Mouse (Mus musculus): Measurements from ENCODE around the gene Hmcn2.

Hmcn2 gene

DNA sequence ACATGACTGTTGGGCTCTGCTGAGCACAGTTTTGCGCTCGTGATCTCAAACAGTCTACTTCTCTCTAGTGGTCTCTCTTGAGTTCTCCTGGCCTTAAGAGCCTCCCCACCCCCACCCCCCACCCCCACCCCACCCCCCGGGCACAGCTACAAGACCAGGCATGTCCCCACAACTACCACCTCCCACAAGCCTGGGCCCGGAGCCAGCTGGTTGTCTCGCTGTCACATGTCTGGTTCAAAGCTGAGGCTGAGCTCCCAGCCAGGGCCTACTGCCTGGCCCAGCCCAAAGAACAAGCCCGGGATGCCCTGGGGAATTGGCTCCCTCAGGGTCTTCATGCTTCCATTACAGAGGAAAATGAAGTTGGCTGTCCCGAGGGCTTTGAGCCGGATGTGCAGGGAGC lies 140.1 kb downstream of the Hmcn2 start:
- ChIA-PET POLR2A (interaction anchor here (0.5 to 10.2 kb wide), 49 partner anchors 8 to 834 kb away, joined by 3 to 294 read pairs (median 4); partner anchors contain the start of genes Ass1 (in 3 of the 4), Exosc2 (in 2 of the 4), Abl1 (in 1 of the 4) and Fubp3 (in 1 of the 4)), CTCF (interaction anchor here (0.6 to 3.1 kb wide), 17 partner anchors 10 to 336 kb away, joined by 3 to 15 read pairs (median 3); no protein-coding TSS in a partner anchor)

DNA sequence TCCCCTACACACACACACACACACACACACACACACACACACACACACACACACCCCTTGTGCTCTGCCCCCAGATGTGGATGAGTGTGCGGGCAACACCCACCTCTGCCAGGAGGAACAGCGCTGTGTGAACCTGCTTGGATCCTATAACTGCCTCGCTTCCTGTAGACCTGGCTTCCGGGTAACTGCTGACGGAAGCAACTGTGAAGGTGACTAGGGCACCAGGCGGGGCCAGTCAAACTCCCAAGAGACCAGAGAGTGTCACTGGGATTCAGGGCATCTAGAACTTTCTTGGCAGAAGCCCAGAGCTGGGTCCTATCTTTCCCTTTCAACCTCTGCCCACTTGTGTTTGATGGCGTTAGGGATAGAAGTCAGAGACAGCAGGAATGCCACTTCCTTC lies 141.2 kb downstream of the Hmcn2 start:
- POLR2A ChIA-PET: interaction anchor here (0.6 to 10.2 kb wide), 7 partner anchors 9 to 609 kb away, joined by 3 to 294 read pairs (median 54); partner anchors contain the start of gene Ass1 (in 3 of the 4)
- CTCF ChIA-PET: interaction anchor here in 2 of 4 experiments (1.2 to 3.1 kb wide), 2 partner anchors 17 to 19 kb away, joined by 3 to 15 read pairs; no protein-coding TSS in a partner anchor

DNA sequence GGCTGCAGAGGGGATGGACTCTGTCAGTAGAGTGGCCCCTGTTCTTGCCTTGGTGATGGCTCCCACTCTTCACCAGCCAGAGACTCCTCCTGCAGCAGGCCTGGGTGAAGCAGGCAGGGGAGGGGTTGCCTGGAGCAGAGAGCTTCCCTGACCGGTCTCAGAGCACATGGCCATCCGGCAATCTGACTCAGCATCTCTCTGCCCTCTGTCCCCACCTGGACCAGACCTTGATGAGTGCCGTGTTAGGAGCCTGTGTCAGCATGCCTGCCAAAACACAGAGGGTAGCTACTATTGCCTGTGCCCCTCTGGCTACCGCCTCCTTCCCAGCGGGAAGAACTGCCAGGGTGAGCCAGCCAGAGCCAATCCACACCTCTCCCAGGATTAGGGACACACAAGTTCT lies 144.2 kb downstream of the Hmcn2 start:
- POLR2A ChIA-PET: interaction anchor here in 3 of 4 experiments (0.5 to 10.2 kb wide), 11 partner anchors 8 to 413 kb away, joined by 3 to 294 read pairs (median 5); partner anchors contain the start of gene Ass1 (in 2 of the 3)

DNA sequence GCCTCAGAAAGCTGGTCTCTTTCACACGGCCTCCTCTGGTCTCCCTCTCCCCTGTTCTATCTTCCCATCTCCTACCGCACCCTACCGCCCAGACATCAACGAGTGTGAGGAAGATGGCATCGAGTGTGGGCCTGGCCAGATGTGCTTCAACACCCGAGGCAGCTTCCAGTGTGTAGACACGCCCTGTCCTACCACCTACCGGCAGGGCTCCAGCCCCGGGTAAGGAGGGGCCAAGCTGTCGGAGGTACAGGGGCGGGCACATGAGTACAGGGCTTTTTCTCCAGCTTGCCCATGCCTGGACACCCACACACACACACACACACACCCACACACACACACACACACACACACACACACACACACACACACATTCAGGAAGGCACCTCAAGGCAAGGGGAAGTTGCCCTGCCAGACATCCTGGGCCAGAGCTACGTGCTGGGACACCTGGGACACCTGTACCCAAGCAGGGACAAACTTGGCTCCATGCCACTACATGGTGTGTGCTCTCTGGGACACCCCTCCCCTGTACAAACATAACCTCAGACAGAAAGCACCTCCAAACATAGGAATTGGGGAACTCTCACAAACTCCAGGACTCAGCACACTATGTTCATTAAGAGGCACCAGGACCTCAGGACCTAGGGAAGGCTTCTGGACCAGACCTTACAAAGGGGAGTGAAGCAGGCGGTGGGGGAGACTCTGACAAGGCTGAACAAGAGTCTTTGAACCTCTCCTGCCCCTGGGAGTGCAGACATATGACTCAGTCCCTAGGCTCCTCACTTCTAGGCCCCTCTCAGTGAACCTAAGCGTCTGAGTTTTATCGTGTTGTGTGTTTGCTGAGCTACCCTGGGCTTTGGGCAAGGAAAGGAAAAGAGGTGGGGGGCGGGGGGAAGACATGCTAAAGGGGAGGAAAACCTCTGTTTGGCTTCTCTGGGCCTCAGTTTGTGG lies 145.0 kb downstream of the Hmcn2 start:
- ChIA-PET POLR2A (interaction anchor here (0.5 to 10.2 kb wide), 34 partner anchors 7 to 988 kb away, joined by 3 to 294 read pairs (median 4); partner anchors contain the start of gene Ass1 (in 3 of the 4)), CTCF (interaction anchor here (0.5 to 3.4 kb wide), 43 partner anchors 9 to 1921 kb away, joined by 3 to 17 read pairs (median 4); partner anchors contain the start of genes Ass1 (in 3 of the 4) and Slc2a8 (in 1 of the 4))

More for the DNA sequence above, 144.2 kb downstream of the Hmcn2 start:
- CTCF ChIA-PET: interaction anchor here in 2 of 4 experiments (0.5 to 3.4 kb wide), 10 partner anchors 8 to 159 kb away, joined by 3 to 17 read pairs (median 5); partner anchors contain the start of gene Ass1 (in 1 of the 2)

DNA sequence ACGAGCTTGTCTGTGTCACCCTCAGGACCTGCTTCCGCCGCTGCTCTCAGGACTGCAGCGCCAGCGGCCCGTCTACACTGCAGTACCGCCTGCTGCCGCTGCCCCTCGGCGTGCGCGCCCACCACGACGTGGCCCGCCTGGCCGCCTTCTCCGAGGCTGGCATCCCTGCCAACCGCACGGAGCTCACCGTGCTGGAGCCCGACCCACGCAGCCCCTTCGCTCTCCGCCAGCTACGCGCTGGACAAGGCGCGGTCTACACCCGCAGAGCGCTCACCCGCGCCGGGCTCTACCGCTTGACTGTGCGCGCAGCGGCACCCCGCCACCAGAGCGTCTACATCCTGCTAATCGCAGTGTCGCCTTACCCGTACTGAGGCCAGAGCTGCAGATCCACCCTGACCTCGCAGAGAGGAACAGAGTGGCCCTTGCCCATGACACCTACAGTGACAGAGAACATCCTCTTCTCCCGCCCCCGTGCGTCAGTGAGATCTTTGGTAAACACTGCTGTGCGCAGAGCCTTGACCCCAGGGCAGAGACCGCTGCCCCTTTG lies 145.9 kb downstream of the Hmcn2 start:
- ChIA-PET CTCF (interaction anchor here (0.5 to 3.4 kb wide), 31 partner anchors 9 to 1522 kb away, joined by 3 to 17 read pairs (median 4); partner anchors contain the start of genes Ass1 (in 3 of the 4) and Slc2a8 (in 1 of the 4)), POLR2A (interaction anchor here (0.7 to 10.2 kb wide), 23 partner anchors 9 to 989 kb away, joined by 3 to 294 read pairs (median 5); partner anchors contain the start of gene Ass1 (in 3 of the 4))

DNA sequence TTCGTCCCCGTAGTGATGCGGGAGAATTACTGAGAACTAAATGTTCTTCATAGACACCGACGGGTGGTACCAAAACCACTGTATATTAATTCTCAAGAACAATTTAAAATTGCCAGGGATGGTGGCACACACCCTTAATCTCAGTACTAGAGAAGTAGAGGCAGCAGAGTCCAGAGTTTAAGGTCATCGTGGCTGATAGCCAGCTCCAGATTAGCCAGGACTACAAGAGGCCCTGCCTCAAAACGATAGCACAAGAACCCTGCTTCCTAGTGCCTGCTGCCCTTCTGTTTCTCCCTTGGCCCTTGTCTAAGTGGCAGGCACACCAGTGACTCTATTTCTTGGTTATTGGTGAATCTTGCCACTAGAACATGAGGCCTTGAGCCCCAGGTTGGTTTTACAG lies 146.7 kb downstream of the Hmcn2 start:
- ChIA-PET CTCF (interaction anchor here in 2 of 4 experiments (0.9 to 3.4 kb wide), 5 partner anchors 11 to 25 kb away, joined by 3 to 17 read pairs (median 7); no protein-coding TSS in a partner anchor), POLR2A (interaction anchor here in 3 of 4 experiments (0.8 to 10.2 kb wide), 10 partner anchors 8 to 217 kb away, joined by 3 to 294 read pairs (median 6); partner anchors contain the start of gene Ass1 (in 3 of the 3))

DNA sequence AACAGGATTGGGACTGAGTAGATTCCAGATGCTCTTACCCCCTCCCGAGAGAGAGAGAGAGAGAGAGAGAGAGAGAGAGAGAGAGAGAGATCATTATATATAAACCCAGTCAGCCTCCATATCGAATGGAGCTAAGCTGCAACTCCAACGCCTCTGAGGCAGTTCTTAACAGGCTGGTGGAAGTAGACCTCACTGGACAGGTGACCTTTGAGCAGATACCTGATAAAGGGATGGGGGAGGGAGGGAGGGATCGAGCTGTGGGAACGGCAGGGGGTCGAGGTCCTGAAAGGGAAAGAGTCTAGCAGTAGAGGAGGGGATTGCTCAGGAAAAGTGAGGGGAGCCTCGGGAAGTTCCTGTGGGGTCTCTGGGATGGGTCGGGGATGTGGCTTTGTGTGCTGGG lies 147.8 kb downstream of the Hmcn2 start:
- CTCF ChIA-PET: interaction anchor here in 3 of 4 experiments (0.6 to 2.4 kb wide), 4 partner anchors 10 to 445 kb away, joined by 3 to 15 read pairs (median 8); no protein-coding TSS in a partner anchor
- POLR2A ChIA-PET: interaction anchor here in 3 of 4 experiments (0.7 to 8.7 kb wide), 10 partner anchors 8 to 702 kb away, joined by 3 to 101 read pairs (median 4); partner anchors contain the start of gene Ass1 (in 1 of the 3)

DNA sequence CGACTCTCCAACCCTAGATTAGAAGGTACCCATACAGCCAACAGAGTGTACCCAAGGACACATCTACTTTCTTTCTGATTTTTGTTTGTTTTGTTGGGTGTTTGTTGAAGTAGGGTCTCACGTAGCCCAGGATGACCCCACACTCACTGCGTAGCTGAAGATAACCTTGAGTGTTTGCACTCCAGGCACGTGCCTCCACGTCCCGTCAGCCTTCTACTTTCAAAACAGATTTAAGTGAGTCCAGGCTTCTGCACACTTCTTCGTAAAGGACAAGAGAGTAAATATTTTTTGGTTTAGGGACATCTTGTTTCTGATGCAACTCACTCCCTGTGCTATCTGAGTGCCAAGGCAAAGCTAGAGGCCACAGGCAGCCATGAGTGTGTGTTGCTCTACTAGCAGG lies 149.0 kb downstream of the Hmcn2 start:
- ChIA-PET POLR2A (interaction anchor here in 3 of 4 experiments (0.6 to 8.7 kb wide), 6 partner anchors 9 to 761 kb away, joined by 3 to 101 read pairs (median 6); partner anchors contain the start of gene Ass1 (in 1 of the 3)), CTCF (interaction anchor here in 1 of 4 experiments (1.5 to 2.4 kb wide), 2 partner anchors 9 to 19 kb away, joined by 3 to 10 read pairs; no protein-coding TSS in a partner anchor)

DNA sequence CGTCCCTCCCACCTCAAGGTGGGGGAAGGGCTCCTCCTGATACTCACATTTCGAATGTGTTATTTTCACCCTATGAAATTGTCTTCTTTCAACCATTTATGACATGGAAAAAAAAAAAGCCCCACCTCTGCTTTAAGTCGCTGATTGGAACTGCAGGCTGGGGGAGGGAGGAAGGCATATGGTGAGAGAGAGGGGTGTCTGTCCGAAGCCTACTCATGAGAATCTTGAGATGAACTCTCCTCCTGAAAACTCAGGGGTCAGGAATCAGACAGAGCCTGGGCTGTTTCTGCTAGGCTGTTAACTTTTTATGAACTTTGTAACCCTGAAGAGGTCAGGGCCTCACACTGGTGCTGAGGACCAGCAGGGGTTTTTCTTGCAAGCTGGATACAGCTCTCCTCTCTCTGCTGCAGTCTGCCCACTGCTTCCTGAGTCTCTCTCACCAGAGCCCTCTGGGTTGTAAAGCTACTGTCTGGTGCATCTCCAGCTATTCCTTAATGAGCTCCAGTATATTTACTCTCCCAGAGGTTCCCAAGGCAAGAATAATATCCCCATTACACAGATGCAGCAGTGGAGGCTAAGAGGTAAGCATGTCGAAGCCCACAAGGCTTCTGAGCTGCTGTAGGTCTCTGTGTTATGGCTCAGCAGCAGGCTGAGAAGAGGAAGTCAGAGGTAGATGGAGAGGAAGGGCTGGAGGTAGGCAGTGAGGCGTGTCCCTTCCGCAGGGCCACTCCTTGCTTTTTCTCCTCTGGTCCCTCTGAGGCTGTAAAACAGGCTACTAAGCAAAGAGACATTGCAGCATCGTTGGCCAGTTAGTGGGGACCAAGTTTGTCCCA lies 149.7 kb downstream of the Hmcn2 start:
- ChIA-PET CTCF (interaction anchor here in 1 of 4 experiments (1.2 to 2.4 kb wide), 4 partner anchors 8 to 19 kb away, joined by 3 to 10 read pairs (median 3); no protein-coding TSS in a partner anchor), POLR2A (interaction anchor here in 3 of 4 experiments (0.5 to 8.7 kb wide), 10 partner anchors 8 to 1025 kb away, joined by 3 to 101 read pairs (median 4); partner anchors contain the start of gene Ass1 (in 1 of the 3))

DNA sequence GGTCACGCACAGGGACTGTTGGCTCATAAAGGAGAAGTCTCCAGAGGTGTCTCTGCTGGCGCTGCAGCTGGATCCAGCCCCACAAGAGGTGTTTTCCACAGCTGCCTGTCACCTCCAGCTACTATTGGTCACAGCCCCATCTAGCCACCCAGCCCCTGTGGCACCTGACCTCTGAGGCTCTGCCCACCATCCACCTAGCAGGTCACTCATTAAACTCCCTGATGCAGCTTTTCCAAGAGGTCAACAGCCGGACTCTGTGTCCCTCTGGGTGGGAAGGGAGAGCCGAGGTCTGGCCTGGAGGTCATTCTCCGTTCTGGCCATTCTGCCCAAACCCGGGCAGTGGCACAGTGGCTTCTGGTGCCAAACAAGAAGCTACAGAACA lies 150.3 kb downstream of the Hmcn2 start:
- CTCF ChIA-PET: interaction anchor here in 2 of 4 experiments (0.5 to 2.4 kb wide), 6 partner anchors 8 to 255 kb away, joined by 3 to 10 read pairs (median 3); no protein-coding TSS in a partner anchor
- POLR2A ChIA-PET: interaction anchor here in 2 of 4 experiments (0.5 to 8.7 kb wide), 8 partner anchors 7 to 1024 kb away, joined by 3 to 101 read pairs (median 4); partner anchors contain the start of gene Ass1 (in 1 of the 2)

DNA sequence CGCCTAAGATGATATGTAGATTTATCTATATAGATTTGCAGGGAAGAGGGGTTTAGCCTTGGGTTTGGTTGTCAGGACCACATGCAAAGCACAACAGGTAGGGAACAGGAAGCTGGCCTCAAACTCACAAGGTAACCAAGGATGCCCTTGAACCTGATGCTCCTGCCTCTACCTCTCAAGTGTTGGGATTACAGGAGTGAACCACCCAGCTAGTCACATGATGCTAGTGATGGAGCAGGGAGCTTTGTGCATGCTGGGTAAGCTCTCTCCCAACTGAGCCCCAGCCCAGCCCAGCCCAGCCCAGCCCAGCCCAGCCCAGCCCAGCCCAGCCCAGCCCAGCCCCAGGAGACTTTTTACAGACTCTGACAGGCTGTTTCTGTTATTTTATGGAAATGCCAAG lies 153.2 kb downstream of the Hmcn2 start:
- CTCF ChIA-PET: interaction anchor here in 2 of 4 experiments (0.6 to 1.5 kb wide), 4 partner anchors 14 to 163 kb away, joined by 3 to 10 read pairs (median 4); no protein-coding TSS in a partner anchor
- POLR2A ChIA-PET: interaction anchor here in 3 of 4 experiments (0.7 to 13.8 kb wide), 25 partner anchors 8 to 709 kb away, joined by 3 to 294 read pairs (median 3); partner anchors contain the start of genes Abl1 (in 1 of the 3) and Fnbp1 (in 1 of the 3)

DNA sequence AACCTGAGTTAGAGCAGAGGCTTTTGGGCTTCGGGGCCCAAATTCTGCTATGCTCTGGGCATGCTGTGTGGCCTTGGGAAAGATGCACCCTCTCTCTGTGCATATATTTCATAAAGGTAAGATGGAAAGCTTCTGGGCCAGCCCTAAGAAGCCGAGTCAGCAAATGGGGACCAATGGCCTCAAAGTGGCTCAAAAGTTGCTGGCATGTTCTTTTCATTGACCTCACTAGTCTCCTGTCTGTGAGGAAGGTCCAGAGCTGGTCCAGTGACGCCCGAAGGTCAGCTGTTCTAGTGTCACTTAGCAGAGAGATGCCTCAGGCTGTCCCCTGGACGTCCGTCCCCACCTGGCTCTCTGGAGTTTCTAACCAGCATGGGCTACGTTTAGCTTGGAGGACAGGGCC lies 154.6 kb downstream of the Hmcn2 start:
- POLR2A ChIA-PET: interaction anchor here in 3 of 4 experiments (0.6 to 13.8 kb wide), 31 partner anchors 8 to 540 kb away, joined by 3 to 294 read pairs (median 5); partner anchors contain the start of genes Abl1 (in 2 of the 3) and Tor1b (in 1 of the 3)

DNA sequence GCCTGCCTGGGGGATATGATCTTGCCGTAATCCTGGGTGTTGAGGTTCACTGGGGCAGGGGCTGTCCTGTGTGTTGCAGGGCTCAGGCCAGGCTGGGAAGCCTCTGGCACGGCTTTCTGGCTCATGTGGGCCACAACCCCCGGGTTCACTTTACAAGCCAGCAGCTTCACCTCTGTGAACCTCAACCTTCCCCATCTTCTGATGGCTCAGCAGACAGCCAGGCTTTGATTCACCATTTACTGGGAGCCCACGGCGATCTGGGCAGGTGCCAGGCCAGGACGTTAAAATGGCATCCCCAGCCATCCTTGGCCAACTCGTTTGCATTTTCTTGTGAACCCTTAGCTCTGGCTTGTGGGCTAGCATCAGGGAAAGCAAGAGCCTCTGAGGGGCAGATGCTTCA lies 155.3 kb downstream of the Hmcn2 start:
- ChIA-PET CTCF (interaction anchor here (0.8 to 2.0 kb wide), 12 partner anchors 9 to 87 kb away, joined by 3 to 8 read pairs (median 4); no protein-coding TSS in a partner anchor), POLR2A (interaction anchor here (0.6 to 13.8 kb wide), 44 partner anchors 8 to 662 kb away, joined by 3 to 294 read pairs (median 4); partner anchors contain the start of genes Abl1 (in 2 of the 4), Fubp3 (in 1 of the 4), Ntmt1 (in 1 of the 4) and Tor1b (in 1 of the 4))

More for the DNA sequence above, 154.6 kb downstream of the Hmcn2 start:
- CTCF ChIA-PET: interaction anchor here (0.5 to 2.0 kb wide), 10 partner anchors 9 to 279 kb away, joined by 3 to 8 read pairs (median 5); no protein-coding TSS in a partner anchor

DNA sequence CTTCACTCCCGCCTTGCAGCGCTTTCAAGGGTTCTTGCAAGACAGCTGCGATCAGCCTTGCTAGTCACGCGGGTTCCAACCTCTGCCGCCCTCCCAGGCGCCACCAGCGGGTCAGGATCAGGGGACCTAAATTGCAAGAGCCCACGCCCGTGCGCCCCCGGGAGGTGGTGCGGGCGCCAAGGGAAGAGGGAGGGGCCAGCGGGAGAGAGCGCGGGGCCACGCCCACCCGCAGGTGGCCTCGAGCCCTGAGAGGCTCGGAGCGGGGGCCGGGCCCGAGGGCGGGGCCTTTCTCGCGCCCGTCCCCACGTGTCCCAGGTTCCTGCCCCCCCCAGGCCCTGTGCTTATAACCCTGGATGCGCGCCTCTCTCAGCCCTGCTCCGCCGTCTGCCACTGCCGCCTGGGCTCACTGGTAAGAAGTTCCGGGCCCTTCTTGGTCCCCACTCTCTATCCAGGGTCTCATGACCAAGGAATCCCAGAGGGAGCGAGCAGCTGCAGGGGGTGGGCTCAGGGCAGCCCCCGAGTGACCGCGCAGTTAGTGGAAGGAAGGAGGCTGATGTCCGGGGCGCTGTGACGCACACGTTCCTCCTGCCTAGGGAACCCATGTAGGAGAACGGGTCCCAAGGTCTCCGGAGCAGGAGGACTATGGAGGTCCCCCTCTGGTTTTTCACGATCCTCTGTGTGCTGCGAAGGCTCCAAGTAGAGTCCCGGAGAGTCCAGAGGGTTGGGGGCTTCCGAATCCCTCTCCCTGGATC lies 155.9 kb downstream of the Hmcn2 start, which contains the start of gene Ass1:
Gene Ass1, plus strand, starts transcription at position 277 of the 752 bp plus-strand sequence.
- ChIA-PET POLR2A (interaction anchor here (0.6 to 13.8 kb wide), 48 partner anchors 8 to 663 kb away, joined by 3 to 294 read pairs (median 5); partner anchors contain the start of genes Abl1 (in 2 of the 4), Fubp3 (in 1 of the 4), Ntmt1 (in 1 of the 4) and Tor1b (in 1 of the 4)), CTCF (interaction anchor here (0.6 to 4.3 kb wide), 14 partner anchors 10 to 202 kb away, joined by 3 to 29 read pairs (median 4); no protein-coding TSS in a partner anchor)
